Mouse (Mus musculus): Measurements from ENCODE around the gene Pithd1. TPM values are rescaled to one million over a fixed set of nuclear protein-coding genes. Genes with fewer than 3 reads are reported as not detected.
A peak's percentile ranks its signal among the peaks of the same experiment; 100 is the strongest.
"Not testable (repeated sequence)": the region's sequence is repeated elsewhere in the genome, so short reads cannot be mapped to it uniquely, and the experiment has no call there.

Gene Pithd1
- polyA plus RNA-seq, 1 experiment from 2014 or later = 61.5 TPM

DNA sequence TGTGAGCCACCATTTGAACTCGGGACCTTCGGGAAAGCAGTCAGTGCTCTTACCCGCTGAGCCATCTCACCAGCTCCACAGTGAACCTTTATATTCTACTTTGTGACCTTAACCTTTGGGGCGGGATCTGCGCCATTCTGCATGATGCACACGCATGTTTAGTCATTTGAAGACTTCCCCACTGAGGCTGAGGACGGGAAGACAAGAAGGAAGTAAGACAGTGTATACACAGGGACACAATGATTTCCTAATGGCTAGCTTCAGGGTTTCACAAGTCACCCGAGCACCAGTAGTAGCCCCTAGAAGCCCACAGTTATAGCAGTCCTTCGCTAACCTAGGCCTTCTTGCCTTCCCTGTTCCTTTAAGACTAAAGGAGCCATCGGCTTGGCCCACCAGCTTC, 41.4 kb downstream of the Pithd1 start:
- no peaks in the 10 kb centered on the region for H3K9me3 ChIP-seq (ENCODE audit: low read depth, low read length)
- peak overlapping the region; percentile 38; the same call in 1 of the 2 replicates for H3K27ac ChIP-seq (ENCODE audit: low read depth)
- peak overlapping the region; percentile 72; the same call in 1 of the 2 replicates for H3K9ac ChIP-seq
- H3K4me2 ChIP-seq = peak overlapping the region; percentile 87
- DNase-seq (no peak), ATAC-seq (ENCODE audit: insufficient read depth) (peak; percentile 21; the same call in 1 of the 2 replicates)
- peak overlapping the region; percentile 72 for H3K4me3 ChIP-seq (ENCODE audit: low read depth, low read length)
- H3K27me3 ChIP-seq (ENCODE audit: insufficient read depth, low read length) = no peaks in the 10 kb centered on the region
- H3K4me1 ChIP-seq (ENCODE audit: insufficient read depth) = 0 out of 2 replicates have a peak, but pooled peaks cover 3% of the 10 kb centered on the region
- H3K36me3 ChIP-seq (ENCODE audit: insufficient read depth) = peaks cover 4% of the 10 kb centered on the region; the same call in 1 of the 2 replicates
- 69% methylated on average over 10 of the region's 10 CpGs for WGBS
- no peak for TF ChIP-seq CTCF (IDR thresholded peaks at IDR 0.05; ENCODE audit: low read depth)

DNA sequence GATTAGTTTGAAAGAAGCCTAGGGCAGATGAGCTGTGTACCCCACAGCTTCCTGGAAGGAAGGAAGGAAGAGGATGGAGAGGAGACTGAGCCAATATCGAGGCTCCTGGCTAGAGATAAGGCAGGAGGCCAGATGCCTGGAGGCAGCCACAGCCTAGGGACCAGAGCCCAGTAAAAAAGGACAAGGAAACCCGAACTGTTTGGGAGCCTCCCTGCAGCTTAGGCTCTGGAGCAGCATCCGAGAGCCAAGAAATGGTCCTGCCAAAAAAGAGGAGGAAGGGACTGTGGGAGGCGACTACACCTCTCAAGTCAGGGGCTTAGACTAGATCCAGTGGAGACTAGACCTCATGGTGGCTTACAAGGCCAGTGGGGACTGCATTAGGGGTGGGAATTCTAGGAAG, 43.7 kb downstream of the Pithd1 start:
- H3K4me2 ChIP-seq = no peak overlapping the region
- H3K9ac ChIP-seq = no peak overlapping the region; the same call in 1 of the 2 replicates
- DNase-seq = no peak
- H3K36me3 ChIP-seq (ENCODE audit: insufficient read depth) = peaks cover 15% of the 10 kb centered on the region; the same call in 1 of the 2 replicates
- TF ChIP-seq CTCF (IDR thresholded peaks at IDR 0.05; ENCODE audit: low read depth) = no peak
- no peak overlapping the region for H3K27ac ChIP-seq (ENCODE audit: low read depth)
- no peak for ATAC-seq (ENCODE audit: insufficient read depth)
- H3K4me1 ChIP-seq (ENCODE audit: insufficient read depth) = 0 out of 2 replicates have a peak, but pooled peaks cover 3% of the 10 kb centered on the region
- no peaks in the 10 kb centered on the region for H3K9me3 ChIP-seq (ENCODE audit: low read depth, low read length)
- no peaks in the 10 kb centered on the region for H3K27me3 ChIP-seq (ENCODE audit: insufficient read depth, low read length)
- WGBS = 44% methylated on average over 4 of the region's 4 CpGs
- no peak overlapping the region for H3K4me3 ChIP-seq (ENCODE audit: low read depth, low read length)

DNA sequence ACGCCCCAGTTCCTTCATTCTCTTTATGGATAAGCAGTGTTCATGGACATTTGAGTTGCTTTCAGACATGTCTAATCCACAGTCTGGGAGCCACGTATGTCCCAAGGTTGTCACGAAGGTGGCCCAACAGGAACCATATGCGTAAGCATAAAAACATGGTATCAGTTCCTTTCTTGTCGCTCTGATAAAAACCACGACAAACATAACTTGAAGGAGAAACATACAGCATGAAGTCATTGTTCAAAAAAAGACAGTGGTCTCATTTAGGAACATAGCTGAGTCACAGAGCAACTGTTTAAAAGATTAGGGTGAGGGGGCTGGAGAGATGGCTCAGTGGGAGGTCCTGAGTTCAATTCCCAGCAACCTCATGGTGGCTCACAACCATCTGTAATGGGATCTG, 44.9 kb downstream of the Pithd1 start:
- H3K27me3 ChIP-seq (ENCODE audit: insufficient read depth, low read length) = no peaks in the 10 kb centered on the region
- DNase-seq (no peak), ATAC-seq (ENCODE audit: insufficient read depth) (no peak)
- no peak overlapping the region for H3K9ac ChIP-seq
- no peak overlapping the region for H3K27ac ChIP-seq (ENCODE audit: low read depth)
- H3K4me1 ChIP-seq (ENCODE audit: insufficient read depth) = 0 out of 2 replicates have a peak, but pooled peaks cover 3% of the 10 kb centered on the region
- no peak overlapping the region for H3K4me3 ChIP-seq (ENCODE audit: low read depth, low read length)
- peaks cover 21% of the 10 kb centered on the region; the same call in 1 of the 2 replicates for H3K36me3 ChIP-seq (ENCODE audit: insufficient read depth)
- 76% methylated on average over 6 of the region's 6 CpGs for WGBS
- H3K9me3 ChIP-seq (ENCODE audit: low read depth, low read length) = no peaks in the 10 kb centered on the region
- H3K4me2 ChIP-seq = no peak overlapping the region
- no peak for TF ChIP-seq CTCF (IDR thresholded peaks at IDR 0.05; ENCODE audit: low read depth)

DNA sequence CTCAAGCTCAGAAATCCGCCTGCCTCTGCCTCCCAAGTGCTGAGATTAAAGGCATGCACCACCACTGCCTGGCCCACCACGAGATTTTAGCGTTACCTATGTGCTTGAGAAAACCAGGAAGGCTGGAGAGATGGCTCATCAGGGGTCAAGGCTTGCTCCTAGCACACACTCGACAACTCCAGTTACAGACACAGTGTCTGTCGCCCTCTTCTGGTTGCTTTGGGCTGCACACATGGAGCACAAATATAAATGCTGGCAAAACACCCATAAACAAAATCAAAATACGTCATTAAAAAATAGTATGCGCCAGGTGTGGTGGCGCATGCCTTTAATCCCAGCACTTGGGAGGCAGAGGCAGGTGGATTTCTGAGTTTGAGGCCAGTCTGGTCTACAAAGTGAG, 46.0 kb downstream of the Pithd1 start:
- H3K9ac ChIP-seq; H3K4me2 ChIP-seq; ATAC-seq (ENCODE audit: insufficient read depth); H3K4me1 ChIP-seq (ENCODE audit: insufficient read depth); H3K27ac ChIP-seq (ENCODE audit: low read depth); H3K4me3 ChIP-seq (ENCODE audit: low read depth, low read length); H3K27me3 ChIP-seq (ENCODE audit: insufficient read depth, low read length); H3K9me3 ChIP-seq (ENCODE audit: low read depth, low read length): not testable (repeated sequence)
- TF ChIP-seq CTCF (IDR thresholded peaks at IDR 0.05; ENCODE audit: low read depth) = peak; percentile 34
- WGBS = 81% methylated on average over 8 of the region's 8 CpGs
- peak; percentile 19 for DNase-seq
- H3K36me3 ChIP-seq (ENCODE audit: insufficient read depth) = peaks cover 24% of the 10 kb centered on the region; the same call in 1 of the 2 replicates

DNA sequence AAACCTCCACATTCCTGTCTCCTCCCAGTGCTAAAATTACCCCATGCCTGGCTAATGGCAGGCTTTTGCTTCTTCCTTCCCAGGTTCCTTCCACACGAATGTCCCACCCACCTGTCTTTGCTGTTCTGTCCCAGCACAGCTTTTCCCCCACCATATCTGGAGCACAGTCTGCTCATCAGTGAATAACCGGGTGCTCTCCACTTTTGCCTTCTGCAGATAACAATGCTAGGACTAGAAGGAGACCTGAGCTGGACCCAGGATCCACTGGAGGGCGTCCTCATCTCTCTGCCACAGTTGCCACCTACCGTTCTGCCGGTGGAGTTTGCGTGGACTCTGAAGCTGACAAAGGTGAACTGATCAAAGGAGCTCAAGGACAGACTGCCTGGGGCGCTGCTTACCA, 48.2 kb downstream of the Pithd1 start:
- DNase-seq = no peak
- 74% methylated on average over 7 of the region's 7 CpGs for WGBS

DNA sequence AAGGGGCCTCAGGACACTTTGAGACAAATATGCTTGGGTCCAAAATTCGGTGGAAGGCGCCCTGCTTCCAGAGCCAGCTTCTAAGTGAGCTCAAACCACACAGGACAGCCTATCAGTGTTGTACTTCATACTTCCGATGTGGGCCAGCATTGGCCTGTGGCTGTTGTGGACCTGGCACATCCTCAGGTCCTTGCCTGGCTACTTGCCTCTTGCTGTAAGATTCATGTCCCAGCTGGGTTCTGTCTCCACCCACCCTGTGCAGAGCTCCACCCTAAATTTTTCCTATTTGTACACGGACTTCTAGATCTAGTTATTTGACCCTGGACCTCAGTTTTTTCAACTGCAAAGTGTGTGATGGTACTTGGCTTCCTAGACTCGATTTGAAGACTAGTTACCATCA, 51.6 kb downstream of the Pithd1 start:
- TF ChIP-seq CTCF (IDR thresholded peaks at IDR 0.05; ENCODE audit: low read depth) = no peak
- Histone ChIP-seq H3K9me3 (ENCODE audit: low read depth, low read length) (no peaks in the 10 kb centered on the region), H3K4me3 (ENCODE audit: low read depth, low read length) (no peak overlapping the region), H3K27me3 (ENCODE audit: insufficient read depth, low read length) (no peaks in the 10 kb centered on the region), H3K4me2 (no peak overlapping the region), H3K4me1 (ENCODE audit: insufficient read depth) (no peaks in the 10 kb centered on the region), H3K36me3 (ENCODE audit: insufficient read depth) (peaks cover 45% of the 10 kb centered on the region), H3K27ac (ENCODE audit: low read depth) (no peak overlapping the region), H3K9ac (no peak overlapping the region)
- WGBS = 51% methylated on average over 5 of the region's 5 CpGs
- DNase-seq (no peak), ATAC-seq (ENCODE audit: insufficient read depth) (no peak)

More for the DNA sequence above, 48.2 kb downstream of the Pithd1 start:
- no peak overlapping the region for H3K9ac ChIP-seq
- no peak overlapping the region for H3K4me2 ChIP-seq
- H3K9me3 ChIP-seq (ENCODE audit: low read depth, low read length) = no peaks in the 10 kb centered on the region
- no peaks in the 10 kb centered on the region for H3K4me1 ChIP-seq (ENCODE audit: insufficient read depth)
- no peak for ATAC-seq (ENCODE audit: insufficient read depth)
- no peak overlapping the region for H3K4me3 ChIP-seq (ENCODE audit: low read depth, low read length)
- H3K36me3 ChIP-seq (ENCODE audit: insufficient read depth) = peaks cover 31% of the 10 kb centered on the region; the same call in 1 of the 2 replicates
- H3K27ac ChIP-seq (ENCODE audit: low read depth) = no peak overlapping the region
- TF ChIP-seq CTCF (IDR thresholded peaks at IDR 0.05; ENCODE audit: low read depth) = no peak
- H3K27me3 ChIP-seq (ENCODE audit: insufficient read depth, low read length) = no peaks in the 10 kb centered on the region

DNA sequence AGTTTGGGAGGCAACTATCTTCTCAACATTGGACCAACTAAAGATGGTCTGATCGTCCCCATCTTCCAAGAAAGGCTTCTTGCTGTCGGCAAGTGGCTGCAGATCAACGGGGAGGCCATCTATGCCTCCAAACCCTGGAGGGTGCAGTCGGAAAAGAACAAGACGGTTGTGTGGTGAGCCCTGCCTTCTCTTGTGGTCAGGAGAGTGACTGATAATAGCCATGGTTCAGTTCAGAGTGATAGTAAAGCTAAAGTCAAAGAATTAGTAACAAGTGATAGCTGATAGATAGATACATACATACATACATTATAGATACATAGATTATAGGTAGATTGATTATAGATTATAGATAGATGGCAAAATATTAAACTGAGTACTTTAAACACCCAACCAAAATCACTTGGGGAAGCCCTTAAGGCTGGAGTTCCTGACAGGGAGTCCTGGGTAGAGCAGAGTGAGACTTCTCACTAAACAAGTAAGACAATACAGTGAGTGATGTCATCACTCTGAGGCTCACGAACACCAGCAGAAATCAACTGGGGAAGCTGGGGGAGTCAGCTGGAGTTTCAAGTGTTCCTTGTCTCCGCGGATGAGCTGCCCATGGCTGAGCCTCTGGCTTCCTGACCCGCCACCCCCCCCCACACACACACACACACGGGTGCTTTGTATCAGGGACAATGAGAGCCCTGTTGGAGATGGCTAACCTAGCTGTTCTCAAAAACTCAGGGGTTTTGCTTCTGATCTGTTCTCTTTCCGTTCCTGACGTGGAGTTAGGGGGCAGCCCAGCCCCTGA, 52.2 kb downstream of the Pithd1 start:
- DNase-seq (no peak), ATAC-seq (ENCODE audit: insufficient read depth) (no peak)
- Histone ChIP-seq H3K27me3 (ENCODE audit: insufficient read depth, low read length) (no peaks in the 10 kb centered on the region), H3K27ac (ENCODE audit: low read depth) (no peak overlapping the region), H3K4me1 (ENCODE audit: insufficient read depth) (no peaks in the 10 kb centered on the region), H3K36me3 (ENCODE audit: insufficient read depth) (peaks cover 45% of the 10 kb centered on the region), H3K9me3 (ENCODE audit: low read depth, low read length) (no peaks in the 10 kb centered on the region), H3K4me3 (ENCODE audit: low read depth, low read length) (no peak overlapping the region), H3K9ac (no peak overlapping the region), H3K4me2 (no peak overlapping the region)
- no peak for TF ChIP-seq CTCF (IDR thresholded peaks at IDR 0.05; ENCODE audit: low read depth)
- WGBS = 53% methylated on average over 12 of the region's 12 CpGs
